Mouse (Mus musculus) thymus, adult 2 months (tissue): Measurements from ENCODE around the gene Fkrp. TPM values are rescaled to one million over a fixed set of nuclear protein-coding genes. Genes with fewer than 3 reads are reported as not detected.

Source experiments
- DNase-seq: peaks from one replicate; pipeline ENCODE4 v3.0.0; 2021
- H3K27ac ChIP-seq: fragments of 200-500 bp; 2 replicates; pipeline ENCODE4 v1.5.1; 2012; ENCODE audit warnings: low read length, control low read depth; ENCODE audit not compliant: control insufficient read depth, insufficient read depth
- H3K27me3 ChIP-seq: fragments of 200-500 bp; 2 replicates; pipeline ENCODE4 v1.6.1; 2012; ENCODE audit warnings: mild to moderate bottlenecking, low read length, moderate library complexity, mixed read lengths; ENCODE audit not compliant: control insufficient read depth, insufficient read depth
- H3K36me3 ChIP-seq: fragments of 200-500 bp; 2 replicates; pipeline ENCODE4 v1.6.1; 2012; ENCODE audit warnings: mild to moderate bottlenecking, low read length, moderate library complexity; ENCODE audit not compliant: control insufficient read depth, insufficient read depth
- H3K4me1 ChIP-seq: fragments of 200-500 bp; replicated peaks from 2 replicates; pipeline ENCODE4 v1.6.1; 2012; ENCODE audit warnings: low read length; ENCODE audit not compliant: control insufficient read depth, insufficient read depth
- H3K4me3 ChIP-seq: fragments of 200-500 bp; 2 replicates; pipeline ENCODE4 v1.5.1; 2012; ENCODE audit warnings: mild to moderate bottlenecking, low read length, control low read depth, moderate library complexity; ENCODE audit not compliant: control insufficient read depth, insufficient read depth
- CTCF ChIP-seq: fragments of 200-500 bp; IDR thresholded peaks from 2 replicates; pipeline ENCODE4 v1.5.1; 2012; ENCODE audit warnings: mild to moderate bottlenecking, control low read depth, low read length, moderate library complexity, borderline replicate concordance; ENCODE audit not compliant: control insufficient read depth, poor library complexity, insufficient read depth; ENCODE audit errors: extremely low read depth
- POLR2A ChIP-seq: fragments of 200-500 bp; IDR thresholded peaks from 2 replicates; pipeline ENCODE4 v1.6.1; 2012; ENCODE audit warnings: mild to moderate bottlenecking, low read length, control low read depth, moderate library complexity; ENCODE audit not compliant: control insufficient read depth, poor library complexity, insufficient read depth; ENCODE audit errors: extremely low read depth
- WGBS: fragments of 180-500 bp; shearing (Covaris S2); methylation state at CpG from one replicate; pipeline ENCODE4 v1.1.7; 2018; 5-methylcytosine and 5-hydroxymethylcytosine counted together
- polyA plus RNA-seq: library from polyadenylated mRNA; depleted of rRNA; stranded (reverse); fragments of >200 nt; gene quantifications from 2 replicates; pipeline ENCODE4 v1.2.3, GENCODE M21; 2012; rRNA removed

The Fkrp gene
- polyA plus RNA-seq, 1 experiment: 48.7 TPM

DNA sequence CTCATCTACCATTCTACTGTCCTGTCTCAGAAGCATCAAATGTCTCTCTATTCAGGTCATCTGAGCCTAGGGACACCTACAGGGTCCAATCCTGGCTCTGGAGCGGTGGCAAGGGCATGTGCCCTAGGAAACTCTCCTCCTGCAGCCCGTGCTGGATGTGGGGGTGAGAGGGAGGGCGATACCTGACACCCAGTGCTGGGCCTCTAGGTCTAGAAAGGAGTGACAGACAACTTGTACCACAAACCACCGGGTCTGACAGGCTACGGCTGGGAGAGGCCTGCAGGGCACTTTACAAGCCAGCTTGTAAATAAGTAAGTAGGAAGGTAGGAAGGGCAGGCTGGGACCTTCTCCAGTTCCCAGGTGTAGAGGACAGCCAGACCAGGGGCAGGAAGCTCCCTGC is 40.6 kb downstream of the Fkrp start:
- Histone ChIP-seq H3K36me3 (no peaks in the 10 kb centered on the region), H3K4me3 (no peak overlapping the region), H3K4me1 (peaks cover 3% of the 10 kb centered on the region), H3K27ac (no peak overlapping the region), H3K27me3 (no peaks in the 10 kb centered on the region)
- whole genome bisulfite sequencing: 68% methylated on average over 5 of the region's 5 CpGs
- TF ChIP-seq CTCF (no peak), POLR2A (no peak)
- no peak for DNase-seq

DNA sequence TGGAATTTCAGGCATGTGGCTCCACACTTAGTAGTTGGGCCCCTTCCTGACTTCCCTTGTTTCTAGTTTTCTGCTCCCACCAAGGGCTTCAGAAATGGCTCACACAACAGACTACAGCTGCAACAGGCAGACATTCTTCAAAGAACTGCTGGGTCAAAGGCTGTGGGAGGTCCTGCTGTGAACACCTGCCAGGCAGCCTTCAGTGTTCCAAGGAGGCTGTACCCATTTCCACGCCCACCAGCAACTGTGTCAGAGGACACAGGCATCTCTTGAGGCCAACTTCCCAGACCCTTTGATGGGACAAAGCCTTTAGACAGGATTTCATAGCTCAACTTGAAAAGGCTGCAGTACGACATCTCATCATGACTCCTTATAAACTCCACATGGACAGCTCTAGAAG is 50.1 kb downstream of the Fkrp start:
- TF ChIP-seq POLR2A (0 out of 2 replicates have a peak, but pooled peaks have one; percentile 11), CTCF (no peak)
- Histone ChIP-seq H3K4me1 (peaks cover 34% of the 10 kb centered on the region), H3K36me3 (no peaks in the 10 kb centered on the region), H3K27me3 (no peaks in the 10 kb centered on the region), H3K4me3 (no peak overlapping the region), H3K27ac (peak overlapping the region; percentile 86)
- WGBS: 23% methylated on average over 2 of the region's 2 CpGs
- DNase-seq: peak; percentile 69

- Histone ChIP-seq H3K36me3 (no peaks in the 10 kb centered on the region), H3K27me3 (no peaks in the 10 kb centered on the region), H3K27ac (no peak overlapping the region), H3K4me3 (no peak overlapping the region), H3K4me1 (peaks cover 49% of the 10 kb centered on the region)
- DNase-seq: no peak
- TF ChIP-seq POLR2A (no peak), CTCF (no peak)
- 98% methylated on average over 7 of the region's 7 CpGs for WGBS
These were observed 52.9 kb downstream of the Fkrp start for GRCm38 (mm10) chr7:16763463-16764218.

- WGBS: 64% methylated on average over 5 of the region's 5 CpGs
- Histone ChIP-seq H3K27ac (no peak overlapping the region), H3K4me1 (peaks cover 37% of the 10 kb centered on the region), H3K36me3 (no peaks in the 10 kb centered on the region), H3K27me3 (no peaks in the 10 kb centered on the region), H3K4me3 (no peak overlapping the region)
- no peak for DNase-seq
- TF ChIP-seq CTCF: no peak
- TF ChIP-seq POLR2A: no peak
These were observed 54.9 kb downstream of the Fkrp start for GRCm38 (mm10) chr7:16761630-16762029.

DNA sequence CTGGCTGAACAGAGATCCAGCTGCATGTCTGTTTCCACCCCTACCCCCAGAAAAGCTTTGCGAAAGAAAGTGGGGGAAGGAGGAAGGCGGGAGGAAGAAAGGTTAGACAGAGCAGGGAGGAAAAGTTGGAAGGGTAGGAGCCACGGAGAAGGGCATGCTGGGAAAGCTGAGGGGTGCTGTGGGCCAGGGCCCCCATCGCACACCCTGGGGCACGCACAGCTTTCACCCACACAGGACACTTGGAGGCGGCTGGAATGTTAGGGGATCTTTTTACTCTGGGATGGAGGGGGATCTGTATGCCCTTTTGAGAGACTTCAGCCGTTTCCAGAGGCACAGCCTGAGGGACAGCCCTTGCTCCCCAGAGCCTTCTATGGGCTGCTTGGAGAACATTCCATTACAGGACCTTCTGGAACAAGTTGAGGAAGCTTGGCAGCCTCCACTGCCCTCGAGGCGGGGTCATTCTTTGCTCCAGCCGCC is 55.5 kb downstream of the Fkrp start:
- H3K4me1 ChIP-seq: peaks cover 32% of the 10 kb centered on the region
- H3K36me3 ChIP-seq: no peaks in the 10 kb centered on the region
- H3K27me3 ChIP-seq: no peaks in the 10 kb centered on the region
- TF ChIP-seq POLR2A (no peak), CTCF (no peak)
- no peak overlapping the region for H3K27ac ChIP-seq
- H3K4me3 ChIP-seq: no peak overlapping the region
- WGBS: 78% methylated on average over 9 of the region's 10 CpGs
- DNase-seq: no peak

- Histone ChIP-seq H3K36me3 (no peaks in the 10 kb centered on the region), H3K4me1 (peaks cover 25% of the 10 kb centered on the region), H3K4me3 (no peak overlapping the region), H3K27ac (no peak overlapping the region), H3K27me3 (no peaks in the 10 kb centered on the region)
- no peak for DNase-seq
- 18% methylated on average over 8 of the region's 8 CpGs for WGBS
- TF ChIP-seq CTCF (no peak), POLR2A (no peak)
These were observed 56.2 kb downstream of the Fkrp start for GRCm38 (mm10) chr7:16760292-16760691.

Other genes with a start within 250 kb of the Fkrp start
- gene Arhgap35, start 201.7 kb downstream of the Fkrp start, polyA plus RNA-seq: 13.4 and 14.4 TPM in 2 replicates
- gene Ceacam15, start 141.0 kb downstream of the Fkrp start, polyA plus RNA-seq: 0.75 and 0.84 TPM in 2 replicates
- gene Ceacam9, start 94.8 kb downstream of the Fkrp start, polyA plus RNA-seq: 0.07 TPM in 1 of 2 replicates, not detected in the other
- 418 and 426 TPM in 2 replicates for gene Ap2s1, start 78.3 kb downstream of the Fkrp start, polyA plus RNA-seq
- 254 and 310 TPM in 2 replicates for gene Slc1a5, start 35.4 kb downstream of the Fkrp start, polyA plus RNA-seq
- gene Strn4, start 843 bp downstream of the Fkrp start, polyA plus RNA-seq: 307 and 318 TPM in 2 replicates
- 363 and 406 TPM in 2 replicates for gene Prkd2, start 26.2 kb upstream of the Fkrp start, polyA plus RNA-seq
- gene Dact3, start 58.6 kb upstream of the Fkrp start, polyA plus RNA-seq: 3.8 and 4.4 TPM in 2 replicates
- 0.62 and 1.7 TPM in 2 replicates for gene Gng8, start 75.1 kb upstream of the Fkrp start, polyA plus RNA-seq
- 11.3 and 11.4 TPM in 2 replicates for gene Ptgir, start 89.8 kb upstream of the Fkrp start, polyA plus RNA-seq
- 398 and 475 TPM in 2 replicates for gene Calm3, start 107.4 kb upstream of the Fkrp start, polyA plus RNA-seq
- 2.2 and 3.0 TPM in 2 replicates for gene Pnmal2, start 128.0 kb upstream of the Fkrp start, polyA plus RNA-seq
- gene Pnmal1, start 142.9 kb upstream of the Fkrp start, polyA plus RNA-seq: not detected in 2 replicates
- gene Gm42372, start 166.4 kb upstream of the Fkrp start, polyA plus RNA-seq: 2.3 TPM in 2 replicates
- 1.5 and 2.0 TPM in 2 replicates for gene Ccdc8, start 176.0 kb upstream of the Fkrp start, polyA plus RNA-seq
- gene Ppp5c, start 211.2 kb upstream of the Fkrp start, polyA plus RNA-seq: 359 and 363 TPM in 2 replicates
- 2.8 and 8.9 TPM in 2 replicates for gene Hif3a, start 245.7 kb upstream of the Fkrp start, polyA plus RNA-seq